8 mouse cellular contexts compared by ENCODE assay signal in genomic region chr5:31179766-31180630, GRCm38 (mm10). TPM values are rescaled to one million over a fixed set of nuclear protein-coding genes. Genes with fewer than 3 reads are reported as not detected.
DNase-seq lines count a peak whose midpoint lies in the region; ATAC-seq and TF ChIP-seq lines count a peak whose summit lies in the region.

Gene Gm29609 (minus strand): TSS chr5:31179911.
Gene Gtf3c2 (minus strand): TSS chr5:31180144.

- H3K27ac ChIP-seq in cortical plate, adult 2 months (ENCODE audit: insufficient read depth, low read length) = peak within 1 kb of the TSS; percentile 58

- H3K4me1 ChIP-seq in cortical plate, adult 2 months (ENCODE audit: control insufficient read depth, insufficient read depth, low read length) = no peaks in the 10 kb centered on the region
- H3K4me1 ChIP-seq in megakaryocyte, embryonic 14.5 days = peaks cover 60% of the 10 kb centered on the region

- peak; percentile 95 for ATAC-seq in activated CD4-positive, CD25-positive, alpha-beta regulatory T cell, adult 4 months

- H3K4me3 ChIP-seq in cortical plate, adult 2 months (ENCODE audit: insufficient read depth, low read length) = peak within 1 kb of the TSS; percentile 93
- H3K4me3 ChIP-seq in megakaryocyte, embryonic 14.5 days (replicated peaks) = peak within 1 kb of the TSS; percentile 95

- DNase-seq in gastrocnemius, adult 8-10 months (ENCODE audit: low spot score in 2 of 2) = peak; percentile 86 to 90
- DNase-seq in hindlimb bud, embryonic 11.5 days (ENCODE audit: extremely low spot score, low read depth, low spot score) = peak; percentile 86
- DNase-seq in left cerebral cortex, adult 8-10 months (ENCODE audit: low spot score in 2 of 2) = peak; percentile 96 to 97
- DNase-seq in right cerebral cortex, postnatal 10 days (ENCODE audit: low spot score in 2 of 2) = peak; percentile 97 to 98
- DNase-seq in urinary bladder, postnatal 25 days (ENCODE audit: low spot score) = peak; percentile 95

- H3K9me3 ChIP-seq in megakaryocyte, embryonic 14.5 days = no peaks in the 10 kb centered on the region

- H3K36me3 ChIP-seq in megakaryocyte, embryonic 14.5 days (replicated peaks; ENCODE audit: low read length) = peaks cover 12% of the 10 kb centered on the region

- H3K27me3 ChIP-seq in megakaryocyte, embryonic 14.5 days (replicated peaks) = no peaks in the 10 kb centered on the region

- TF ChIP-seq POLR2A in cortical plate, adult 2 months (IDR thresholded peaks at IDR 0.05; ENCODE audit: extremely low read depth, insufficient read depth, low read length) = peak; percentile 92; the same call in 1 of the 2 replicates

- no peak for TF ChIP-seq CTCF in cortical plate, adult 2 months (IDR thresholded peaks at IDR 0.05; ENCODE audit: extremely low read depth, insufficient read depth, low read length)

RNA-seq across cellular contexts. Expression of gene Gm29609, which starts in this region (rescaled TPM):
- 1 to 10 TPM; 1.6 to 2.3 TPM for polyA plus RNA-seq in activated CD4-positive, CD25-positive, alpha-beta regulatory T cell, adult 4 months (2017; shearing (Covaris generic))
- polyA plus RNA-seq in cortical plate, adult 2 months (2012; rRNA removed) = 2.8 and 3.4 TPM in 2 replicates
- under 1 TPM; 0.15 to 0.56 (median 0.29) TPM for total RNA-seq in gastrocnemius, adult 8-10 months (2022)
- total RNA-seq in left cerebral cortex, adult 8-10 months (2022) = 1 to 10 TPM; 1.8 to 6.0 (median 2.5) TPM
- polyA plus RNA-seq in megakaryocyte, embryonic 14.5 days (2012; ENCODE audit: insufficient read depth, low replicate concordance) = 7.0 and 7.9 TPM in 2 replicates

RNA-seq across cellular contexts. Expression of gene Gtf3c2, which starts in this region (rescaled TPM):
- 10 to 100 TPM; 64.6 to 66.3 TPM for polyA plus RNA-seq in activated CD4-positive, CD25-positive, alpha-beta regulatory T cell, adult 4 months (2017; shearing (Covaris generic))
- 86.8 and 92.3 TPM in 2 replicates for polyA plus RNA-seq in cortical plate, adult 2 months (2012; rRNA removed)
- total RNA-seq in gastrocnemius, adult 8-10 months (2022) = 10 to 100 TPM; 20.5 to 28.0 (median 23.2) TPM
- 10 to 100 TPM; 49.8 to 65.0 (median 58.1) TPM for total RNA-seq in left cerebral cortex, adult 8-10 months (2022)
- 9.1 and 15.0 TPM in 2 replicates for polyA plus RNA-seq in megakaryocyte, embryonic 14.5 days (2012; ENCODE audit: insufficient read depth, low replicate concordance)

Comparison
In these comparisons a context has a peak if more than half of its experiments do, and no peak if none do; other contexts are left out.
1. Peak in every context shown above with its lines: DNase-seq, ATAC-seq, H3K4me3 ChIP-seq and H3K27ac ChIP-seq.